Mouse (Mus musculus) gastrocnemius, postnatal 36 days (tissue): Measurements from ENCODE around the gene Fam102a. TPM values are rescaled to one million over a fixed set of nuclear protein-coding genes. Genes with fewer than 3 reads are reported as not detected.
A peak's percentile ranks its signal among the peaks of the same experiment; 100 is the strongest.

Source experiments
- DNase-seq, 2 experiments: peaks; one replicate each; pipeline ENCODE4 v3.0.0; 2022
- intact Hi-C: fragments of 180-260 bp; cut with DNase I; formaldehyde crosslinking; loops from one replicate; pipeline ENCODE4 v1.15.1; 2025
- total RNA-seq, 2 experiments: library from RNA; stranded (reverse); gene quantifications; 2 replicates each; pipeline ENCODE4 v1.2.3; 2021

Gene Fam102a
- total RNA-seq, 2 experiments from 2014 or later, result 2.6 to 2.7 TPM

GRCm38 (mm10) chr2:32574901-32575585 lies 39.9 kb downstream of the Fam102a start:
- DNase-seq, result no peak
- intact Hi-C loops, result loop anchor here (5.0 kb wide), 1 partner anchor 37 kb away; no protein-coding TSS in a partner anchor

GRCm38 (mm10) chr2:32575586-32576160 lies 40.5 kb downstream of the Fam102a start, which contains the start of gene 9430097D07Rik:
TSS of gene 9430097D07Rik (minus strand) at chr2:32575684.
- intact Hi-C loops, result loop anchor here (5.0 kb wide), 1 partner anchor 37 kb away; no protein-coding TSS in a partner anchor

GRCm38 (mm10) chr2:32576532-32576931 lies 41.4 kb downstream of the Fam102a start:
- intact Hi-C loops, result loop anchor here (5.0 kb wide), 1 partner anchor 36 kb away; no protein-coding TSS in a partner anchor
- no peak for DNase-seq

More at GRCm38 (mm10) chr2:32575586-32576160, 40.5 kb downstream of the Fam102a start, which contains the start of gene 9430097D07Rik:
- no peak for DNase-seq

- intact Hi-C loops, result loop anchor here (5.0 kb wide), 1 partner anchor 34 kb away; no protein-coding TSS in a partner anchor
- no peak for DNase-seq
These were observed 43.3 kb downstream of the Fam102a start for GRCm38 (mm10) chr2:32578146-32579046.

GRCm38 (mm10) chr2:32581450-32582095 lies 46.4 kb downstream of the Fam102a start:
- no peak for DNase-seq
- intact Hi-C loops, result loop anchor here (2.0 to 5.0 kb wide), 2 partner anchors 87 to 106 kb away; no protein-coding TSS in a partner anchor

- intact Hi-C loops, result loop anchor here (5.0 kb wide), 1 partner anchor 104 kb away; no protein-coding TSS in a partner anchor
- DNase-seq, result peak; percentile 63 to 64
These were observed 48.0 kb downstream of the Fam102a start for GRCm38 (mm10) chr2:32582830-32583799.

GRCm38 (mm10) chr2:32585149-32585714 lies 50.1 kb downstream of the Fam102a start:
- DNase-seq, result no peak
- intact Hi-C loops, result no loop called here

- intact Hi-C loops, result no loop called here
- peak; percentile 86 to 91 for DNase-seq
These were observed 51.8 kb downstream of the Fam102a start, which contains the start of gene St6galnac4 for GRCm38 (mm10) chr2:32586871-32587351. TSS of gene St6galnac4 (plus strand) at chr2:32587095.

- no peak for DNase-seq
- intact Hi-C loops, result no loop called here
These were observed 52.7 kb downstream of the Fam102a start for GRCm38 (mm10) chr2:32587731-32588321.

GRCm38 (mm10) chr2:32589213-32589795 lies 54.2 kb downstream of the Fam102a start:
- no peak for DNase-seq

GRCm38 (mm10) chr2:32590224-32590623 lies 55.1 kb downstream of the Fam102a start:
- no peak for DNase-seq

More at GRCm38 (mm10) chr2:32589213-32589795, 54.2 kb downstream of the Fam102a start:
- intact Hi-C loops, result no loop called here

GRCm38 (mm10) chr2:32591249-32591648 lies 56.1 kb downstream of the Fam102a start:
- intact Hi-C loops, result no loop called here
- DNase-seq, result no peak

More at GRCm38 (mm10) chr2:32590224-32590623, 55.1 kb downstream of the Fam102a start:
- intact Hi-C loops, result no loop called here

- intact Hi-C loops, result no loop called here
- DNase-seq, result no peak
These were observed 61.6 kb downstream of the Fam102a start for GRCm38 (mm10) chr2:32596725-32597124.

GRCm38 (mm10) chr2:32597248-32597647 lies 62.1 kb downstream of the Fam102a start:
- intact Hi-C loops, result no loop called here

GRCm38 (mm10) chr2:32597699-32598098 lies 62.6 kb downstream of the Fam102a start:
- DNase-seq, result no peak
- intact Hi-C loops, result no loop called here

More at GRCm38 (mm10) chr2:32597248-32597647, 62.1 kb downstream of the Fam102a start:
- no peak for DNase-seq

GRCm38 (mm10) chr2:32598506-32598905 lies 63.4 kb downstream of the Fam102a start:
- DNase-seq, result no peak
- intact Hi-C loops, result no loop called here

- intact Hi-C loops, result no loop called here
These were observed 64.3 kb downstream of the Fam102a start, which contains the start of gene St6galnac6 for GRCm38 (mm10) chr2:32599409-32599808. TSS of gene St6galnac6 (plus strand) at chr2:32599709.

More at GRCm38 (mm10) chr2:32599409-32599808, 64.3 kb downstream of the Fam102a start, which contains the start of gene St6galnac6:
- no peak for DNase-seq
